Mouse (Mus musculus) natural killer cell, adult 2 months (primary cell): Measurements from ENCODE around the gene Noxred1.
"Not testable (repeated sequence)": the region's sequence is repeated elsewhere in the genome, so short reads cannot be mapped to it uniquely, and the experiment has no call there.

ENCODE experiments used
- DNase-seq, 2 experiments: peaks; one replicate each; pipeline ENCODE4 v3.0.0; 2022; ENCODE audit warnings: low spot score in 2 of 2

The Noxred1 gene

DNA sequence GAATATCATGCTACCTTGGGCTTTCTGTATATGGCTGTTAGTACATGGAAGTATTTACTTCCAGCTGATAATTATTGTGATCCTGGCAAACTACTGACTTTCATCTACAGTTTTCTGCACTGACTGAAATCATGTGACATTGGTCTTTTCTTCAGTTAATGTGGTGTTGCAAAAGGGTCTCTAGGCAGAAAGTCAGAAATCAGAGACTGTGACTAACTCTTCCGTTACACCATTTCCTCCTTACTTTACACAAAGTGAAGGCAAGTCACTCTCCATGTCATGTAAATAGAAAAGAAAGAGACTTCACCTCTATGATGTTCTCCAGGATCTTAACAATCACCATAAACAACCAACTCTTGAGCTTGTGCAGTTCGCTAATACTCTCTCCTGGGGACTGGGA, 8.9 kb downstream of the Noxred1 start:
- no peak for DNase-seq

DNA sequence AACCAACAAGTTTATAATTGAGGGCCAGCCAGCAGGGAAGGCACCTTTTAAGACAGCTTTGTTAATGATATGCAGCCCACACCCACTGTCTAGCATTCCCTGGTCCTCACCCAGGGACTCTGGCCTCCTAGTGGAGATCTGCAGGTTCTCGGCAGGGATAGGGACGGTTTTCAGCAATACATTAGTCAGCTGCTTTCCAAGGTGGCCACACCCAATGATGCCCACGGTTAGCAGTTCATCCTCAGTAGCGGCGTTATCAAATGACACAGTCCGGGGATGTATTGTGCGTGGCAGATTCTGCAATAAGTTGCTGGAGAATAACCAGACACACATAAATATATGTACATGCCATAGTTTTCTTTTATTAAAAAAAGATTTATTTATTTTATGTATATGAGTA, 11.7 kb downstream of the Noxred1 start:
- no peak for DNase-seq

DNA sequence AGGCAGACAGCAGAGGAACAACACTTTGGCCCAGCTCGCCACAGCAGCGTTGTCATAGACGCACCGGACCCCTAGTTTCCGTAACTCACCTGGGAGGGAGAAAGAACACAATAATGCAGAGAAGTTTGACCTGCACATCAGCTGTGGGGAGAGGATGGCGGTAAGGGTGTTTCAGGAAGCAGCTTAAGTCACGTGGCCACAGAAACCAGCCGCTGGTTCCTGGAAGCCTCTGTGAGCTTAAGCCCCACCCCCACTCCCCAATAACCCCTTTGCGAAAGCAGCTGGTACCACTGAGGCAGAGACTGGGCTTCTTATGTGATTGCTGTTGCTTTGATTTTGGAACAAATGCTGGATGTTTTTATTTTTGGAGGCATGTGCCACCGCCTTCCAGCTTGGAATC, 13.6 kb downstream of the Noxred1 start:
- no peak for DNase-seq

DNA sequence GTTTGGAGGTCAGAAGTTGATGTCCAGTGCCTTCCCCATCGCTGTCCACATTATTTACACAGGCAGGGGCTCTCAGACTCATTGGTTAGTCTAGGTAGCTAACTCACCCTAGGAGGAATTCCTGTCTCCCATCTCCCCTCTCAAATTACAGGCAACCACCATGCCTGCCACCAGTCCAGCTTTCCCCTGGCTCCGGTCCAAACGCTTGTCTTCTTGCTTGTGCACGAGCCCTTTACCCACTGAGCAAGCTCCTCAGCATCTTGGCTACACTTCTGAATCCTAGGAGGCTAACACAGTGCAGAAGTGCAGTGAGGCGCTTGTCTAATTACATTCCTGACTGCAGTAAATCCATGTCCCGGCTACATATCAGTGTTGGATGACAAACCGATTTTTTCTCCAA, 19.2 kb downstream of the Noxred1 start:
- DNase-seq: no peak

DNA sequence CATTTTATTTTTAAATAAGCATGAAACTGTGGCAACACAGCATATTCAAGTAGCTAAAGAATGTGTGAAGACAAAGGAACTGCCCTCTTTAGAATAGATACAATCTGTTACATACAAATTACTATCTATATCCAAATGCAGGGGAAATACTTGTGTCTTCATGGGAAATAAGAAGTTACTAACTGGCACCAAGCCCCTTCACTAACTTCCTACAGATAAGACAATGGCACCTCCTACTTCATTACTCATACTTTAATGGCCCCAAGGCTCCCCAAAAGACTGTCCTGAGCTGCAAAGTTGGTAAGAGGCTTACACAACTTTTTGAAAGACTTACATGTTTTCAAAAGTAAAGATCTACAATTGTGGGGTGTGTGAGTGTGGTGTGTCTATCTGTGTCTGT, 20.9 kb downstream of the Noxred1 start:
- DNase-seq: no peak

DNA sequence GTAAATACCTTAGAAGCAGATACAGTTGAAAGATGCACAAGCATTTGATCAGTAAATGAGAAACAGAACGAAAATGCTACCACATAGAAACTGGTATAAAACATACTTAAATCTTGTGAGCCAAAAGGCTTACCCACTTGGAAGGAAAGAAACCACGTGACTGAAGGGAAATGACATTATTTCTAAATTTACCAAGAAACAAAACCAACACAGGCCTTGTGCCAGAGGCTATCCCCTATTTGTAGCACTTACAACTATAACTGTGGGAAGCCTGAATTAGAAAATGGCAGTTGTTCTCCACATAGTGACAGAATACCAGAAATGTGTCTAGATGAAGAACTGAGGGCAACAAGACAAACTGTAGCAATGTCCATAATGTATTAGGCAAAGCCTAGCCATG, 22.5 kb downstream of the Noxred1 start:
- DNase-seq: no peak

DNA sequence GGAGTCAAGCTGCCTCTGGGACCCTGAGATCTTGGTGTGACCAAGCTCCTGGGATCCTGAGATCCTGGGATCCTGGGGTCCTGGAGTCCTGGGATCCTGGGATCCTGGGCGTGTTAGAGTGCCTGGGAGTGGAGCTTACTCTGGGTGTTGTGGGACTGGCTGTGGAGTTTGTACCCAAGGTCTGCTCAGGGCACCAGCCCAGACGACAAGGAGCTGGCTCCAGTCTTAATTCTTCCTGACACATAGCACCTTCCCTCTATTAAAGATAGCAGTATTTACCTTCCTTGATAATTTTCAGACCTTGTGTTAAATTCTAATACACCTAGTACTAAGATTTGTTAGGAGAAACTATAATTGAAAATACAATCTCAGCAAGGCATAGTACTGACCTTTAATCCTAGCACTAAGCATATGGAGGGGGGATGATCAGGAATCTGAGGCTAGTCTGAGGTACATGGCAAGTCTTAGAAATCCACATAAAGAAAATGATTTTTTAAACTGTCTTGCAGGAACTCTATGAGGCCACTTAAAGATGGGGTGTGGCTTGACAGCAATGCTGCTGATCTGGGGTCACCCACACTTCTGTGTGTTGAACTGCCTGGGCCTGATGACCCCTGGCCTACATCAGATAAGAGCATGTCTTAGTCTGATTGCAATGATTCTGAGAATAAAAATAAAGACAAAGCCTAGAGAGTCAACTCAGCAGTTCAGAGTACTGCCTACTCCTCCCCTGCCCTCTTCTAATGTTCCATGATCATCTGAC, 25.5 kb downstream of the Noxred1 start:
- DNase-seq: no peak

DNA sequence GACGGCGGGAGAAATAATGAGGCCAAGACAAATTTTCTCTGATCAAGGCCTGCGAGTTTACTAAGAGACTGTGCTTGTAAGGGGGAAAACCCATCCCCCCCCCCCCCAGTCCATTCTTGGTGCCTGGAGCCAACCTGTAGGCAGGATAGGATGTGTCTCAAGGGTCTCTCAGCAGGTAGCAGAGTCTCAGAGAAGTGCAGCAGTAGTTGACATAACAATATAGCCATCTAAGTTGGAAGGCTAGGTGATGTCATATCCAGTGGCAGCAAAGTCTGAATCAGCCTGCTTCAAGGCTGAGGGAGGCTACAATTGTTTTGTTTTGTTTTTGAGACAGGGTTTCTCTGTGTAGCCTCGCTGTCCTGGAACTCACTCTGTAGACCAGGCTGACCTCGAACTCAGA, 32.7 kb downstream of the Noxred1 start:
- not testable (repeated sequence) for DNase-seq

DNA sequence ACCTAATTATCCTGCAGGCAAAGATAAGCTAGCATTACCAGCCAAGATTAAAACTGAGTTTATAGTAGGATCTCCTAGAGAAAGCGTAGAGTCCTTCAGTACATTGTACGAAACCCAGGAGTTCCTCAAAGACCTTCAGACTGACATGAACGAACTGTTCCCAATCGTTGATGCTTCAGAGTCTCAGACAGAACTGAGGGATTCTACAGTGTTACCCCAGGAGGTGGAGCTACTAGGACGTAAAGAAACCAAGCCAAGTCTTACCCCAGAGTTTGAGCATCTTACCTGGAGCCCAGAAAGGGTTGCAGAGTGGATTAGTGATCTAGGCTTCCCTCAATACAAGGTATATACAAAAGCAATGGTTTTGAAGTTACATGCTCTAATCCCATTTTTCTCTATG, 36.8 kb downstream of the Noxred1 start:
- no peak for DNase-seq

DNA sequence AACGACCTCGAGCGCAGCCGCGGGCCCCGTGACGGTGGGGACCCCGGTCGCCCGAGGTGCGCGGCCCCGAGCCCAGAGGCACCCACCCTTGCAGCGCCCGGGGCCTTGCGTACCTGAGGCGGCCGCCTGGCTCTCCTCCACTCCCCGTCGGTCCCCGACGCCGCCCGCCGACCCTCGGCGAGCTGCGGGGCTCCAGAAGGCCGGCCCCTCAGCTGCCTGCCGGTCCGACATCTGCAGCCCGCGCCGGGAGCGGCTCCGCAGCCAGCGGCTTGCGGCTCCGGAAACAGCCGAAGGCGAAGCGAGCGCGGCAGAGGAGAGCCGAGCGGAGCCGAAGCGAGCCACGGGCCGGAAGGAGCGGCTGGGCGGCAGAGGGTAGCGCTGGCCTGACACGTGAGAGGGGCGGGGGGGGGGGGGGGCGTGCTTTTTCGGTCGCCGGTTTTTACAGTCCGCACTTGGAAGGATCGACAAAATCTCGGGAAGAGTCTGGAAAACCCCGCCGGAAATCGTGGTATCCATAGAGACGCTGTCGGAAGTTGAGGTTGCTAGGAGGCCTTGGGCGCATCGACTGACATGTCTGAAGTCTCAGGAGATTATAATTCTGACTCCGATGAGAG, 38.5 kb downstream of the Noxred1 start, which contains the start of gene Tmed8:
Tmed8 (minus strand) TSS at position 482 of the 614 bp plus-strand sequence.
- DNase-seq: peak; percentile 62 to 78

DNA sequence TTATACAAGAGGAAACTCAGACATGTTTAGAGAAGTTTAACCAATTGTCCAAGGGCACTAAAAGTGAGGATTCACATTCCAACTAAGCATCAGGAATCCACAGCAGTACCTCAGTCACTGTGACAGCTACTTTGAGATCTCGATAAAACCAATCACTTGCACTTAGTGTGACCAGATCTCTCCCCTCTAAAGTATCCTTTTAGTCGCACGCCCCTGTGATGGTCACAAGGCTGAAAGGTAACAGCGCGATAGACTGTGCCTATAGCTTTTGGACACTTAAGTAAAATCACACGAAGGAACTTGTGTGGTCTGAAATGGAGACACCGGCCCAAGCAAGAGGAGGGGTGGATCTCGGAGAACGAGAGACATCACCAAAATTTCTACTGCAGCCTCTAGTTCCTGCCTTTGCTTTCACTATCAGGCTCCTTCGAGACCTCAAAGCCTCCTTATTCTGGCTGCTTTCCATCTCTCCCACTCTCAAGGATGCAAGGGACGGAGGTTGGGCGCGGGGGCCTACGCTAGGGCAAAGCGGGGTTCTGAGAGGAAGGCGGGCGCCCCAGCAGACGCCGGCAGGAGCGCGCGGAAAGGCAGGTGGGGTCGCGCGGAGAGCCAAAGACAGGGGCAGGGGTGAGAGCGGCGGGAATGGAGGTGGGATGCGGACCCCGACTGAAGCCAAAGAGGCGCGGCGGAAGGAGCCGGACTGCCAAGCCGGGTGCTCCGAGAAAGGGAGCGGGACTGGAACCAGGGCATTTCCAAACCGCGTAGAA, 39.1 kb downstream of the Noxred1 start, which contains the start of gene Samd15:
Samd15 (plus strand) TSS at position 518 of the 767 bp plus-strand sequence.
- peak; percentile 2 to 24 for DNase-seq

DNA sequence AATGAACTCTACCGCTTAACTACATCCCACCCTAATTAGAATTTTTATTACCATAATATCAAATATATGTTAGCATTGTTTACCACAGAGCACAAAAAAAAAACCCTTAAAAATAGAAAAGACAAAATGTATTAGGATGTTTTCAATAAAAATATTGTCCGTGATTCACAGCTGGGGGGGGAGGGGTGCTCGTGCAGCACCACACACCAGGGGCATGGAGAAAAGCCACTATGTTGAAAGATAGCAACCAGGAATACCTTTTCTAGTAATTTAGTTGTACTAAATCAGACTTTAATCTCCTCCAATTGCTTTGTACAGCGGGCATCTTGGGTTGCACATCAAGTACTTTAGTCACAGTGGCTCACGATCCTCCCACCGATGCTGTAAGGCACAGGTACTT, 39.7 kb downstream of the Noxred1 start:
- DNase-seq: no peak

DNA sequence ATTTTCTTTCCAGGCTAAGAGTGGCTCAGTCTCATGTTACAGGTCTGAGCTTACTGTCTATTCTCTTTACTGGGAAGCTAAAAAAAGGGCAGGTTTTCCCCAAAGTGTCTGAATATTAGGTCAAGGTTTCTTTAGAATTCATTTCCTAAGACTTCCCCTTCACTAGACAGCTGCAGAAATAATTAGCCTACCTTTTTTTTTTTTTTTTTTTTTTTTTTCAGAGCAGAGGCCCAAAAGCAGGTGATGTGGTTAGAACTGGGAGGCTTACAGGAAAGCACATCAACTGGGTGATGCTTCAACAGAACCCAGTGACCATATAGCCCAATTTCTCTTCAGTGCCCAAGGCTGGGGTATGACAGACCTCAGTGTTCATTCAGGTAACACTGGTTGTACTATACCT, 42.2 kb downstream of the Noxred1 start:
- DNase-seq: no peak

DNA sequence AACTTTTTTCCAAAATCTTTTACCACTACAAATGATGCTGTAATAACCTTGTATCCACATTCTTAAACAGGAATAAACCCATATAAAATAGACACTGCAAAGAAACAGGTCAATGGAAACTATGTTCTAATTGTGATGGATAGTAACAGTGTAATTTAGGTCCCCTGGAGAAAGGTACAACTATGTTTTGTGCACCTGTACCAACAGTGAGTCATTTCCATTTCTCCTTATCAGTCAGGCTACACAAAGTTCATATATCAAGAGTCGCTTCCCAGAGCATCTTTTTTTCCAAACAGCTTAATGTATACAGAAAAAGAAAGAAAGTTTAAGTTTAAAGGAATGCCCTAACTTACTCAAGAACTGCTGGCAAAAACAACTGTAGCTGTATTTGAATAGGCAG, 43.5 kb downstream of the Noxred1 start:
- DNase-seq: no peak

DNA sequence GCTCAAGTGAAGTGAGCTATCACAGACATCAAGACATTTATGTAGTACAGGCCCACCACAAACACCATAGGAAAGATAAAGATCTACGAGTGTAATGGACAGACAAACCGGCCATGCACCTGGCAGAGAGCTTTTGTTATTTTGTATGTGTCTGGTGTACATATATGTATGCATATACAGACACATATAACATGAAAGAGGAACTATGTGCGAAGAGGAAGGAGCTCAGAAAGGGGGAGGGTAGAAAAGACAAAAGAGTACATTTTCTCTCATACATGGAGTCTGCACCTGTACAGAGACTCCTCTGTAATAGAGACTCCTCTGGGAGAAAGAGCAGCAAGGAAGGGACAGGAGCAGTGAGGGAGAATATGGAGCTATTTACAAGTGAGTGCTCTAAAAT, 45.5 kb downstream of the Noxred1 start:
- DNase-seq: peak in 1 of 2 experiments; percentile 7

DNA sequence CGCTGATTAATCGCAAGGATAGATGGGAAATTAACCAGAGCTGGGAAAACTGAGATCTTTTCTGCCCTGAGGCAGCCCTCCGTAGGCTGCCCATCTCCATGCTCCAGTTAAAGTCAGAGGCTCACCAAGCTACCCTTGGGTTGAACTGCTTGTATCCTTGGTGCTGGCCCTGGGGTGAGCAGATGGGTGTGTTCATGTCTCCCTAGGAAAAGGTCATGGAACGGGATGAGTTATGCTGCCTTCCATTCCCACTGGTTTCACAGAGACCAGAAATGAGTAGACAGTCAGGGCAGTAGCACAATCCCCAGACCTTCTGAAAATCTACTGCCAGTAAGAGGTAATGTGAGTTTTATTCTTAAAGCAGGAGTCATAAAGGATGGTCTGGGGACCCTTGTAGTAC, 60.9 kb downstream of the Noxred1 start:
- no peak for DNase-seq

DNA sequence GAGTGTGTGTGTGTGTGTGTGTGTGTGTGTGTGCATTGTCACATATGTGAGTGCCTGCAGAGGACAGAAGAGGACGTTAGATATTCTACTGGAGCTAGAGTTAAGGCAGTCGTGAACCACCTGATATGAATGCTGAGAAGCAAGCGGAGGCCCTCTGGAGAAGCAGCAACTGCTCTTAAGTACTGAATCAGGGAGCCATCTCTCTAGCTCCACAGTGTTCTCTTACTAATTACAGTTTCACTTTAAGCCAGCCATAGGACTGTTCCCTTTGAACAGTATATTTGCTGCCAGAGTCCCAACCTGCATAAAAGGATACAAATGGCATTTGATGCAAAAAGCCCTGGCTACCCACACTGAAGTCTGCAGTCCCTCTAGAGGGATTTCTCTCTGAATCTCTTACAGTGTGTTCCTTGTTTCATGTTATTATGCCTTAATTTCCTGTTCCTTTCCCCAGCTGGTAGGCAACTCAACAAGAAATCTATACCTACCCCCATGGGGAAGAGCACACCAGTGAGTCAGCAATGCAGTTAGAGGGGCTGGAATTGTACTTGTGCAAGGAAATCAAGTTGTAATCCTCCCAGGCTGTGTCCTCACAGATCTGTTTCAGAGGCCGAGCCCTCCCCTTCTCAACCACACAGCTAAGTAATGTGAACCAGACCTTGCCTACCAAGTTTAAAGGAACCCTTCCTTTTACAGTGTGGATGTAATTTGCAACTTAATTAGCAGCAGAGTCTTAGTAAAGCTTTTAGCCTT, 63.2 kb downstream of the Noxred1 start:
- DNase-seq: no peak
